Comparison of ENCODE assay signal across 17 mouse cellular contexts in genomic region chr19:40333905-40334304, GRCm38 (mm10).
DNase-seq lines count a peak whose midpoint lies in the region; ATAC-seq and TF ChIP-seq lines count a peak whose summit lies in the region.
"Had no signal": no experiment of that assay in that cellular context is flagged by ENCODE, and none has a peak within 500 bp of the region (broad histone marks: within the 10 kb centered on the region; RNA-seq: fewer than 3 reads in every experiment).

No protein-coding gene starts in this region.

- no peak for TF ChIP-seq POLR2A in limb, embryonic 14.5 days (IDR thresholded peaks at IDR 0.05; ENCODE audit: borderline replicate concordance, extremely low read depth, insufficient read depth, insufficient read length)

- no peak overlapping the region for H3K9ac ChIP-seq in heart, embryonic 13.5 days
- no peak overlapping the region for H3K9ac ChIP-seq in limb, embryonic 14.5 days (ENCODE audit: low read depth, low read length, severe bottlenecking)
- no peak overlapping the region for H3K9ac ChIP-seq in forebrain, embryonic 14.5 days (ENCODE audit: low read length)
- H3K9ac ChIP-seq: neural tube, embryonic 15.5 days had no signal

- 45% methylated on average over 5 of the region's 5 CpGs for WGBS in heart, embryonic 13.5 days
- WGBS in limb, embryonic 14.5 days: 37% methylated on average over 5 of the region's 5 CpGs
- 55% methylated on average over 5 of the region's 5 CpGs for WGBS in limb, embryonic 10.5 days
- WGBS in forebrain, embryonic 14.5 days: 41% methylated on average over 5 of the region's 5 CpGs

- peaks cover 45% of the 10 kb centered on the region for H3K4me1 ChIP-seq in heart, embryonic 13.5 days
- no peaks in the 10 kb centered on the region for H3K4me1 ChIP-seq in limb, embryonic 14.5 days (ENCODE audit: control insufficient read depth, insufficient read depth, low read length)
- H3K4me1 ChIP-seq in limb, embryonic 10.5 days: no peaks in the 10 kb centered on the region
- H3K4me1 ChIP-seq in forebrain, embryonic 14.5 days (ENCODE audit: control insufficient read depth, insufficient read depth, low read length): no peaks in the 10 kb centered on the region
- H3K4me1 ChIP-seq: neural tube, embryonic 15.5 days had no signal

- H3K4me3 ChIP-seq in heart, embryonic 13.5 days: no peak overlapping the region
- no peak overlapping the region for H3K4me3 ChIP-seq in limb, embryonic 14.5 days (replicated peaks; ENCODE audit: low read length)
- no peak overlapping the region for H3K4me3 ChIP-seq in limb, embryonic 10.5 days
- H3K4me3 ChIP-seq in forebrain, embryonic 14.5 days (ENCODE audit: low read depth, low read length): no peak overlapping the region
- H3K4me3 ChIP-seq: hindbrain, embryonic 10.5 days; neural tube, embryonic 15.5 days had no signal

- ATAC-seq in heart, embryonic 13.5 days (ENCODE audit: extremely low read depth, insufficient number of reproducible peaks, low FRiP score, low TSS enrichment): no peak
- no peak for ATAC-seq in limb, embryonic 14.5 days (ENCODE audit: low FRiP score, low read depth)
- no peak for ATAC-seq in forebrain, embryonic 14.5 days
- ATAC-seq: midbrain, embryonic 16.5 days had no signal

- no peaks in the 10 kb centered on the region for H3K9me3 ChIP-seq in heart, embryonic 13.5 days
- H3K9me3 ChIP-seq in limb, embryonic 14.5 days (ENCODE audit: control insufficient read depth, low read length): no peaks in the 10 kb centered on the region
- no peaks in the 10 kb centered on the region for H3K9me3 ChIP-seq in limb, embryonic 10.5 days (replicated peaks)
- no peaks in the 10 kb centered on the region for H3K9me3 ChIP-seq in forebrain, embryonic 14.5 days (replicated peaks; ENCODE audit: control insufficient read depth, low read length)
- H3K9me3 ChIP-seq: hindbrain, embryonic 10.5 days; neural tube, embryonic 15.5 days had no signal

- H3K4me2 ChIP-seq in heart, embryonic 13.5 days: no peak overlapping the region
- no peak overlapping the region for H3K4me2 ChIP-seq in limb, embryonic 14.5 days (replicated peaks; ENCODE audit: low read depth, low read length, severe bottlenecking)
- H3K4me2 ChIP-seq in forebrain, embryonic 14.5 days (ENCODE audit: low read length): no peak overlapping the region
- H3K4me2 ChIP-seq: neural tube, embryonic 15.5 days had no signal

- H3K27ac ChIP-seq in heart, embryonic 13.5 days (replicated peaks): peak overlapping the region; percentile 29
- no peak overlapping the region for H3K27ac ChIP-seq in limb, embryonic 14.5 days (replicated peaks; ENCODE audit: low read depth, low read length)
- no peak overlapping the region for H3K27ac ChIP-seq in limb, embryonic 10.5 days
- H3K27ac ChIP-seq in forebrain, embryonic 14.5 days (ENCODE audit: low read depth, low read length): no peak overlapping the region
- H3K27ac ChIP-seq: hindbrain, embryonic 10.5 days; neural tube, embryonic 15.5 days had no signal

- H3K36me3 ChIP-seq in heart, embryonic 13.5 days: peaks cover 26% of the 10 kb centered on the region
- H3K36me3 ChIP-seq in limb, embryonic 14.5 days (ENCODE audit: control insufficient read depth, insufficient read depth, low read length): 0 out of 2 replicates have a peak, but pooled peaks cover 3% of the 10 kb centered on the region
- no peaks in the 10 kb centered on the region for H3K36me3 ChIP-seq in limb, embryonic 10.5 days
- peaks cover 9% of the 10 kb centered on the region; the same call in 1 of the 2 replicates for H3K36me3 ChIP-seq in forebrain, embryonic 14.5 days (ENCODE audit: control insufficient read depth, insufficient read depth, low read length)

- DNase-seq in heart, adult 11 months: no peak
- peak; percentile 54 for DNase-seq in limb, embryonic 14.5 days (ENCODE audit: low spot score)
- no peak for DNase-seq in limb, embryonic 10.5 days (ENCODE audit: low spot score)
- DNase-seq in thymus, postnatal 4 days: peak; percentile 36
- DNase-seq in thymus, postnatal 0 days (ENCODE audit: low spot score): no peak
- DNase-seq in spleen, postnatal 4 days (ENCODE audit: low spot score in 2 of 2): no peak
- no peak for DNase-seq in forebrain, embryonic 14.5 days (ENCODE audit: low spot score)
- DNase-seq: adrenal gland, postnatal 14 days; cerebellum, adult 18-20 months; gastrocnemius, postnatal 25 days; kidney, adult 9 months; thymus, adult 18-20 months had no signal

- no peaks in the 10 kb centered on the region for H3K27me3 ChIP-seq in heart, embryonic 13.5 days (replicated peaks)
- no peaks in the 10 kb centered on the region for H3K27me3 ChIP-seq in limb, embryonic 14.5 days (ENCODE audit: control insufficient read depth, insufficient read depth, low read length)
- H3K27me3 ChIP-seq in limb, embryonic 10.5 days (ENCODE audit: low read depth, poor library complexity, severe bottlenecking): no peaks in the 10 kb centered on the region
- no peaks in the 10 kb centered on the region for H3K27me3 ChIP-seq in forebrain, embryonic 14.5 days (replicated peaks; ENCODE audit: control insufficient read depth, insufficient read depth, low read length)
- H3K27me3 ChIP-seq: CH12.LX; neural tube, embryonic 15.5 days had no signal

Comparison
In these comparisons a context has a peak if more than half of its experiments do, and no peak if none do; other contexts are left out.
1. DNase-seq: peak in limb, embryonic 14.5 days (single experiment) and thymus, postnatal 4 days (single experiment); none in heart, adult 11 months (single experiment), limb, embryonic 10.5 days (single experiment), thymus, postnatal 0 days (single experiment), spleen, postnatal 4 days (0 of 2) and forebrain, embryonic 14.5 days (single experiment).